Mouse (Mus musculus) MEL (cell line): ENCODE measurements at regions not wholly inside any gene's neighbourhood (a gene's known extent, or its start where the extent isn't known, plus 50 kb on each side); places are given as distances from the start of the nearest gene placed in this dataset.

Source experiments
- CHD1 ChIP-seq: IDR thresholded peaks from 2 replicates; pipeline ENCODE4 v1.6.1; 2012; ENCODE audit warnings: low read depth, mild to moderate bottlenecking, inconsistent platforms, low read length, improper control_type of control experiment
- CHD2 ChIP-seq: IDR thresholded peaks from 2 replicates; pipeline ENCODE4 v1.6.1; 2011; ENCODE audit warnings: low read length, improper control_type of control experiment
- CTCF ChIP-seq, 3 experiments: IDR thresholded peaks in 2 of 3; conservative IDR thresholded peaks in 1 of 3; 2 replicates each; pipeline ENCODE4 v1.5.1; 2011 to 2012; ENCODE audit warnings: low read length in 3 of 3, low read depth in 2 of 3, mild to moderate bottlenecking in 2 of 3, improper control_type of control experiment in 1 of 3, inconsistent platforms in 1 of 3, mixed read lengths in 1 of 3, moderate library complexity in 1 of 3; ENCODE audit not compliant: control insufficient read depth in 1 of 3, insufficient read depth in 1 of 3, poor library complexity in 1 of 3, severe bottlenecking in 1 of 3
- HCFC1 ChIP-seq: IDR thresholded peaks from 2 replicates; pipeline ENCODE4 v1.6.1; 2012; ENCODE audit warnings: low read depth, mild to moderate bottlenecking, inconsistent platforms, low read length, improper control_type of control experiment, moderate library complexity
- POLR2A ChIP-seq, 2 experiments: IDR thresholded peaks; 2 replicates each; pipeline ENCODE4 v1.6.1; 2011 to 2012; ENCODE audit warnings: low read length in 2 of 2, mild to moderate bottlenecking in 2 of 2, control low read depth in 1 of 2, improper control_type of control experiment in 1 of 2, low read depth in 1 of 2, moderate library complexity in 1 of 2; ENCODE audit not compliant: control insufficient read depth in 1 of 2, insufficient read depth in 1 of 2, poor library complexity in 1 of 2
- POLR2AphosphoS2 ChIP-seq: IDR thresholded peaks from 2 replicates; pipeline ENCODE4 v1.6.1; 2011; ENCODE audit warnings: low read length, improper control_type of control experiment
- TCF12 ChIP-seq: IDR thresholded peaks from 2 replicates; pipeline ENCODE4 v1.6.1; 2014; ENCODE audit warnings: low read depth, mild to moderate bottlenecking, inconsistent platforms, low read length, improper control_type of control experiment, moderate library complexity
- USF1 ChIP-seq: IDR thresholded peaks from 2 replicates; pipeline ENCODE4 v1.6.1; 2014; ENCODE audit warnings: low read depth, mild to moderate bottlenecking, inconsistent platforms, low read length, improper control_type of control experiment, moderate library complexity
- ZMIZ1 ChIP-seq: IDR thresholded peaks from 2 replicates; pipeline ENCODE4 v1.6.1; 2012; ENCODE audit warnings: low read depth, mild to moderate bottlenecking, inconsistent platforms, low read length, improper control_type of control experiment, moderate library complexity

GRCm38 (mm10) chr14:84175446-84175845 lies 267.9 kb upstream of the Pcdh17 start:
- no peak for TF ChIP-seq CTCF (IDR thresholded peaks at IDR 0.05 in 2 of 3, conservative IDR thresholded peaks at IDR 0.05 in 1 of 3; ENCODE audit: control insufficient read depth in 1 of 3, insufficient read depth in 1 of 3, low read depth in 2 of 3, low read length in 3 of 3, poor library complexity in 1 of 3, severe bottlenecking in 1 of 3)
- no peak for TF ChIP-seq CHD1
- no peak for TF ChIP-seq POLR2A (IDR thresholded peaks at IDR 0.05; ENCODE audit: control insufficient read depth in 1 of 2, insufficient read depth in 1 of 2, low read depth in 1 of 2, low read length in 2 of 2, poor library complexity in 1 of 2)
- TF ChIP-seq HCFC1, result no peak
- TF ChIP-seq ZMIZ1, result no peak
- TF ChIP-seq CHD2, result no peak
- TF ChIP-seq USF1, result no peak
- no peak for TF ChIP-seq POLR2AphosphoS2
- no peak for TF ChIP-seq TCF12
